Mouse (Mus musculus): ENCODE data around the gene Gxylt1. TPM values are rescaled to one million over a fixed set of nuclear protein-coding genes. Genes with fewer than 3 reads are reported as not detected.
"Not testable (repeated sequence)": the region's sequence is repeated elsewhere in the genome, so short reads cannot be mapped to it uniquely, and the experiment has no call there.

Gene Gxylt1
- polyA plus RNA-seq, 1 experiment = 11.1 TPM

- no peak for DNase-seq (ENCODE audit: low read depth)
- no peak for TF ChIP-seq POLR2A (IDR thresholded peaks at IDR 0.05; ENCODE audit: borderline replicate concordance, extremely low read depth, insufficient read depth, insufficient read length, poor library complexity, severe bottlenecking)
- no peak for TF ChIP-seq CTCF (IDR thresholded peaks at IDR 0.05; ENCODE audit: borderline replicate concordance, extremely low read depth, insufficient read depth, insufficient read length)
Observed at GRCm38 (mm10) chr15:93262274-93262673, 12.7 kb downstream of the Gxylt1 start.

GRCm38 (mm10) chr15:93259933-93260332 lies 15.0 kb downstream of the Gxylt1 start:
- TF ChIP-seq POLR2A (IDR thresholded peaks at IDR 0.05; ENCODE audit: borderline replicate concordance, extremely low read depth, insufficient read depth, insufficient read length, poor library complexity, severe bottlenecking) (no peak), CTCF (IDR thresholded peaks at IDR 0.05; ENCODE audit: borderline replicate concordance, extremely low read depth, insufficient read depth, insufficient read length) (no peak)
- no peak for DNase-seq (ENCODE audit: low read depth)

GRCm38 (mm10) chr15:93255295-93255694 lies 19.7 kb downstream of the Gxylt1 start:
- no peak for DNase-seq (ENCODE audit: low read depth)
- TF ChIP-seq CTCF (IDR thresholded peaks at IDR 0.05; ENCODE audit: borderline replicate concordance, extremely low read depth, insufficient read depth, insufficient read length) (no peak), POLR2A (IDR thresholded peaks at IDR 0.05; ENCODE audit: borderline replicate concordance, extremely low read depth, insufficient read depth, insufficient read length, poor library complexity, severe bottlenecking) (no peak)

GRCm38 (mm10) chr15:93253172-93253571 lies 21.8 kb downstream of the Gxylt1 start:
- TF ChIP-seq CTCF (IDR thresholded peaks at IDR 0.05; ENCODE audit: borderline replicate concordance, extremely low read depth, insufficient read depth, insufficient read length) = no peak
- no peak for TF ChIP-seq POLR2A (IDR thresholded peaks at IDR 0.05; ENCODE audit: borderline replicate concordance, extremely low read depth, insufficient read depth, insufficient read length, poor library complexity, severe bottlenecking)

GRCm38 (mm10) chr15:93252396-93252795 lies 22.6 kb downstream of the Gxylt1 start:
- DNase-seq (ENCODE audit: low read depth) = no peak
- TF ChIP-seq CTCF (IDR thresholded peaks at IDR 0.05; ENCODE audit: borderline replicate concordance, extremely low read depth, insufficient read depth, insufficient read length) (no peak), POLR2A (IDR thresholded peaks at IDR 0.05; ENCODE audit: borderline replicate concordance, extremely low read depth, insufficient read depth, insufficient read length, poor library complexity, severe bottlenecking) (no peak)

More at GRCm38 (mm10) chr15:93253172-93253571, 21.8 kb downstream of the Gxylt1 start:
- no peak for DNase-seq (ENCODE audit: low read depth)

DNA sequence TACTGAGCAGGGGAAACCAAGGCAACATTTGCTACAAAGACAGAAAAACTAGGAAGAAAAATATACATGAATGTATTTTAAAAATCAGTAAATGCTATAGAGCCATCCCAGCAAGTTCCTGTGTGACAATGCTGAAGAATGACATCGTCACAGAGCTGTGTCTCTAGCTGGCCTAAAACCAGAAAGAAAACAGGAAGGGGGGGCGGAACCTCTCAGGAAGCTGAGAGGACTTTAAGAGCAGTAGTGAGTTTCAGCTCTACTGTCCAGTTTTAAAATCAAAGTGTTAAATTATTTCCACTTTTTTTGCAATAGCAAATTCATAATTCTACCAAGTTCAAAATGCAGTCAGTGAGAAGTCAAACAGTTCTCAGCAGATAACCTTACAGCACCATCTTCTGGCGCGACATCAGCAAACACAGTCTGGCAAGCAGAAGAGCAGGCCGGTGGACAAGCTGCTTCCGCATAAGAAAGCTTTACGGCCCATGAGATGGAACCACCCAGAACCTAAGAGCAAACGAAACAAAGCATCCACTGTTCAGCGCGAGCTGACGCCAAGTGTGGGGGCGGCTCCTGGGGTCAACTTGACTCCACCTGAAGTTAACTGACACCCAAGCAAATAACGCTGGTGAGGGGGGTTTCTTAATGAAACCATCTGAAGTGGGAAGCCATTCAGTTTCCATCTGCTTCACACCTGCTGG lies 23.3 kb downstream of the Gxylt1 start:
- TF ChIP-seq POLR2A (IDR thresholded peaks at IDR 0.05; ENCODE audit: borderline replicate concordance, extremely low read depth, insufficient read depth, insufficient read length, poor library complexity, severe bottlenecking) (no peak), CTCF (IDR thresholded peaks at IDR 0.05; ENCODE audit: borderline replicate concordance, extremely low read depth, insufficient read depth, insufficient read length) (peak; percentile 38; the same call in 1 of the 2 replicates)
- DNase-seq (ENCODE audit: low read depth) = peak; percentile 52

DNA sequence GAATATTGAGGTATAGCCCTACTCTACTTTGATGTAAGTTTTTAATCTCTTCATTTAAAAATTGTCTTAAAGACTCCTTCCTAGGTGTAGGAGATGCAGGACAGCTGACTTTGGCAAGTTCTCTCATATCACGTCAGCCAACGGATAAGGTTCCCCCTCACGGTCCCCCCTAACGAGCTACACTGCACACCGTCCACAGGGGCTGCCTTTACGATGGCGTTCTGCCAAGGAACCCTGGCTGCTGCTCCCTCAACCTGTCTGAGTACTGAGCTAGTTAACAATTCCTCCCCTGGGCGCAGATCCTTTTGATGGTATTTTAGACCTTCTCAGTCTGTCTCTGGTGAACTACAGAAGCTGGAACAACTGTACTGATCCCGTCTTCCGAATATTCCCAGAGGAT lies 31.8 kb downstream of the Gxylt1 start:
- TF ChIP-seq CTCF (IDR thresholded peaks at IDR 0.05; ENCODE audit: borderline replicate concordance, extremely low read depth, insufficient read depth, insufficient read length) (no peak), POLR2A (IDR thresholded peaks at IDR 0.05; ENCODE audit: borderline replicate concordance, extremely low read depth, insufficient read depth, insufficient read length, poor library complexity, severe bottlenecking) (no peak)
- peak; percentile 34 for DNase-seq (ENCODE audit: low read depth)

DNA sequence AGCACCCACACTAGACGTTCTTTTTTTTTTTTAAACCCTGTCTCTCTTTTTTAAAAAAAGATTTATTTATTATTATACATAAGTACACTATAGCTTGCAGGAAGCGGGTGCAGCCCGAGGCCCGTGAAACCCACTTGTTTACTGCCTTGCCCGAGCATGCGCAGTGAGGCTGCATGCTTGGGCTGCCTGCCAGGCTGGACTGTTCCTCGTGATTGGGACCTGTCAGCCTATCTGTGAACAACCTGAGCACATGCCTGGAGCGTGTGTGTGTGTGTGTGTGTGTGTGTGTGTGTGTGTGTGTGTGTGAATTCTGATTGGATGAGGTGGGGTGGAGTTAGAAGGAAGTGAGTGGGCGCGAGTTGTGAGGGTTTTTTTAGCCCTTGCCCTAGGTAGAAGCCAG lies 38.5 kb downstream of the Gxylt1 start:
- not testable (repeated sequence) for DNase-seq (ENCODE audit: low read depth)

DNA sequence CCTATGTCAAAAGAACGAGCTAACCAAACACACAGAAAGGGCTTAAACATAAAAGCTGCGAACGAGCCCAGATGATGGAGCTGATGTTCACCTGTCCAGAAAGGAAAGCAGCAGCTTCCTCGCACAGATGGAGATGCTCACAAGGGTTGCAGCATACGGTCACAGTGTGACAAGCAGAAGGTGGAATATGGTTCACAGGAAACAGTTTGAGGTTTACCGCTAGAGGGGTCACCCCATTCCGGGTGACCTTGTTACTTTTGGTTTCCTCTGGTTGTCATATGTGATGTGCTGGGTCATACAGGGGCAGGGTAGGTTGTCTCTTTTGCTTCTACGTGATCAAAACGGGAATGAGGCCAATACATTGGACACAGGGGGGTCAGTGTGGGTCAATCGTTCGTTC lies 46.0 kb downstream of the Gxylt1 start:
- no peak for DNase-seq (ENCODE audit: low read depth)
- TF ChIP-seq CTCF (IDR thresholded peaks at IDR 0.05; ENCODE audit: borderline replicate concordance, extremely low read depth, insufficient read depth, insufficient read length) = no peak
- no peak for TF ChIP-seq POLR2A (IDR thresholded peaks at IDR 0.05; ENCODE audit: borderline replicate concordance, extremely low read depth, insufficient read depth, insufficient read length, poor library complexity, severe bottlenecking)

- no peak for DNase-seq (ENCODE audit: low read depth)
- no peak for TF ChIP-seq CTCF (IDR thresholded peaks at IDR 0.05; ENCODE audit: borderline replicate concordance, extremely low read depth, insufficient read depth, insufficient read length)
- no peak for TF ChIP-seq POLR2A (IDR thresholded peaks at IDR 0.05; ENCODE audit: borderline replicate concordance, extremely low read depth, insufficient read depth, insufficient read length, poor library complexity, severe bottlenecking)
Observed at GRCm38 (mm10) chr15:93228375-93228774, 46.6 kb downstream of the Gxylt1 start.

- TF ChIP-seq CTCF (IDR thresholded peaks at IDR 0.05; ENCODE audit: borderline replicate concordance, extremely low read depth, insufficient read depth, insufficient read length) = peak; percentile 96
- no peak for TF ChIP-seq POLR2A (IDR thresholded peaks at IDR 0.05; ENCODE audit: borderline replicate concordance, extremely low read depth, insufficient read depth, insufficient read length, poor library complexity, severe bottlenecking)
- peak; percentile 83 for DNase-seq (ENCODE audit: low read depth)
Observed at GRCm38 (mm10) chr15:93227764-93228079, 47.3 kb downstream of the Gxylt1 start.

GRCm38 (mm10) chr15:93226930-93227763 lies 47.8 kb downstream of the Gxylt1 start:
- peak; percentile 80 for DNase-seq (ENCODE audit: low read depth)
- TF ChIP-seq CTCF (IDR thresholded peaks at IDR 0.05; ENCODE audit: borderline replicate concordance, extremely low read depth, insufficient read depth, insufficient read length) (no peak), POLR2A (IDR thresholded peaks at IDR 0.05; ENCODE audit: borderline replicate concordance, extremely low read depth, insufficient read depth, insufficient read length, poor library complexity, severe bottlenecking) (no peak)

Measured in brain, embryonic 14.5 days (tissue).